Mouse (Mus musculus): ENCODE measurements around the gene Mvb12b. TPM values are rescaled to one million over a fixed set of nuclear protein-coding genes. Genes with fewer than 3 reads are reported as not detected.

The Mvb12b gene
- 79.3 and 94.9 TPM in 2 replicates for polyA plus RNA-seq (2012; rRNA removed)

GRCm38 (mm10) chr2:33887328-33888099, at the start of gene Mvb12b:
Mvb12b (minus strand) TSS chr2:33887946.
- WGBS: 8% methylated on average over 64 of the region's 67 CpGs
- peak within 1 kb of the TSS; percentile 64 for H3K4me3 ChIP-seq (ENCODE audit: control insufficient read depth, insufficient read depth, low read length)
- H3K4me1 ChIP-seq (replicated peaks; ENCODE audit: control insufficient read depth, insufficient read depth, low read length): peaks cover 27% of the 10 kb centered on the region
- H3K27ac ChIP-seq (ENCODE audit: control insufficient read depth, insufficient read depth, low read length): peak within 1 kb of the TSS; percentile 14
- H3K36me3 ChIP-seq (ENCODE audit: control insufficient read depth, insufficient read depth, low read length): no peaks in the 10 kb centered on the region
- no peaks in the 10 kb centered on the region for H3K27me3 ChIP-seq (ENCODE audit: control insufficient read depth, insufficient read depth, low read length)
- TF ChIP-seq POLR2A (IDR thresholded peaks at IDR 0.05; ENCODE audit: control insufficient read depth, extremely low read depth, insufficient read depth, low read length, poor library complexity) (peak; percentile 49; the same call in 1 of the 2 replicates), CTCF (IDR thresholded peaks at IDR 0.05; ENCODE audit: borderline replicate concordance, control insufficient read depth, extremely low read depth, insufficient read depth, low read length, poor library complexity) (no peak)
- DNase-seq: peak; percentile 63

GRCm38 (mm10) chr2:33935756-33936155, 48.0 kb upstream of the Mvb12b start:
- WGBS: 78% methylated on average over 9 of the region's 9 CpGs
- Histone ChIP-seq H3K4me1 (replicated peaks; ENCODE audit: control insufficient read depth, insufficient read depth, low read length) (no peaks in the 10 kb centered on the region), H3K27me3 (ENCODE audit: control insufficient read depth, insufficient read depth, low read length) (no peaks in the 10 kb centered on the region), H3K36me3 (ENCODE audit: control insufficient read depth, insufficient read depth, low read length) (no peaks in the 10 kb centered on the region), H3K27ac (ENCODE audit: control insufficient read depth, insufficient read depth, low read length) (no peak overlapping the region), H3K4me3 (ENCODE audit: control insufficient read depth, insufficient read depth, low read length) (no peak overlapping the region)
- no peak for TF ChIP-seq CTCF (IDR thresholded peaks at IDR 0.05; ENCODE audit: borderline replicate concordance, control insufficient read depth, extremely low read depth, insufficient read depth, low read length, poor library complexity)
- no peak for TF ChIP-seq POLR2A (IDR thresholded peaks at IDR 0.05; ENCODE audit: control insufficient read depth, extremely low read depth, insufficient read depth, low read length, poor library complexity)
- DNase-seq: no peak

- TF ChIP-seq CTCF (IDR thresholded peaks at IDR 0.05; ENCODE audit: borderline replicate concordance, control insufficient read depth, extremely low read depth, insufficient read depth, low read length, poor library complexity): no peak
- TF ChIP-seq POLR2A (IDR thresholded peaks at IDR 0.05; ENCODE audit: control insufficient read depth, extremely low read depth, insufficient read depth, low read length, poor library complexity): no peak
- WGBS: 61% methylated on average over 10 of the region's 10 CpGs
- no peak for DNase-seq
- no peak overlapping the region for H3K4me3 ChIP-seq (ENCODE audit: control insufficient read depth, insufficient read depth, low read length)
- no peak overlapping the region for H3K27ac ChIP-seq (ENCODE audit: control insufficient read depth, insufficient read depth, low read length)
- H3K27me3 ChIP-seq (ENCODE audit: control insufficient read depth, insufficient read depth, low read length): no peaks in the 10 kb centered on the region
- H3K4me1 ChIP-seq (replicated peaks; ENCODE audit: control insufficient read depth, insufficient read depth, low read length): no peaks in the 10 kb centered on the region
- no peaks in the 10 kb centered on the region for H3K36me3 ChIP-seq (ENCODE audit: control insufficient read depth, insufficient read depth, low read length)
Observed at GRCm38 (mm10) chr2:33933606-33934510, 46.1 kb upstream of the Mvb12b start.

GRCm38 (mm10) chr2:33931161-33931560, 43.4 kb upstream of the Mvb12b start:
- DNase-seq: no peak
- H3K27me3 ChIP-seq (ENCODE audit: control insufficient read depth, insufficient read depth, low read length): no peaks in the 10 kb centered on the region
- 92% methylated on average over 5 of the region's 5 CpGs for WGBS
- H3K27ac ChIP-seq (ENCODE audit: control insufficient read depth, insufficient read depth, low read length): no peak overlapping the region
- no peaks in the 10 kb centered on the region for H3K4me1 ChIP-seq (replicated peaks; ENCODE audit: control insufficient read depth, insufficient read depth, low read length)
- no peak for TF ChIP-seq CTCF (IDR thresholded peaks at IDR 0.05; ENCODE audit: borderline replicate concordance, control insufficient read depth, extremely low read depth, insufficient read depth, low read length, poor library complexity)
- TF ChIP-seq POLR2A (IDR thresholded peaks at IDR 0.05; ENCODE audit: control insufficient read depth, extremely low read depth, insufficient read depth, low read length, poor library complexity): no peak
- no peaks in the 10 kb centered on the region for H3K36me3 ChIP-seq (ENCODE audit: control insufficient read depth, insufficient read depth, low read length)
- no peak overlapping the region for H3K4me3 ChIP-seq (ENCODE audit: control insufficient read depth, insufficient read depth, low read length)

- TF ChIP-seq CTCF (IDR thresholded peaks at IDR 0.05; ENCODE audit: borderline replicate concordance, control insufficient read depth, extremely low read depth, insufficient read depth, low read length, poor library complexity) (no peak), POLR2A (IDR thresholded peaks at IDR 0.05; ENCODE audit: control insufficient read depth, extremely low read depth, insufficient read depth, low read length, poor library complexity) (no peak)
- Histone ChIP-seq H3K4me3 (ENCODE audit: control insufficient read depth, insufficient read depth, low read length) (no peak overlapping the region), H3K27me3 (ENCODE audit: control insufficient read depth, insufficient read depth, low read length) (no peaks in the 10 kb centered on the region), H3K4me1 (replicated peaks; ENCODE audit: control insufficient read depth, insufficient read depth, low read length) (no peaks in the 10 kb centered on the region), H3K27ac (ENCODE audit: control insufficient read depth, insufficient read depth, low read length) (no peak overlapping the region), H3K36me3 (ENCODE audit: control insufficient read depth, insufficient read depth, low read length) (no peaks in the 10 kb centered on the region)
- no peak for DNase-seq
- WGBS: 67% methylated on average over 5 of the region's 5 CpGs
Observed at GRCm38 (mm10) chr2:33925288-33925687, 37.5 kb upstream of the Mvb12b start.

GRCm38 (mm10) chr2:33923482-33923881, 35.7 kb upstream of the Mvb12b start:
- Histone ChIP-seq H3K36me3 (ENCODE audit: control insufficient read depth, insufficient read depth, low read length) (no peaks in the 10 kb centered on the region), H3K4me1 (replicated peaks; ENCODE audit: control insufficient read depth, insufficient read depth, low read length) (no peaks in the 10 kb centered on the region), H3K4me3 (ENCODE audit: control insufficient read depth, insufficient read depth, low read length) (no peak overlapping the region), H3K27ac (ENCODE audit: control insufficient read depth, insufficient read depth, low read length) (no peak overlapping the region), H3K27me3 (ENCODE audit: control insufficient read depth, insufficient read depth, low read length) (no peaks in the 10 kb centered on the region)
- DNase-seq: no peak
- no peak for TF ChIP-seq POLR2A (IDR thresholded peaks at IDR 0.05; ENCODE audit: control insufficient read depth, extremely low read depth, insufficient read depth, low read length, poor library complexity)
- TF ChIP-seq CTCF (IDR thresholded peaks at IDR 0.05; ENCODE audit: borderline replicate concordance, control insufficient read depth, extremely low read depth, insufficient read depth, low read length, poor library complexity): no peak
- WGBS: 62% methylated on average over 5 of the region's 5 CpGs
